Mouse (Mus musculus) ovary, postnatal 10 days (tissue): ENCODE measurements around the gene Wif1.
A peak's percentile ranks its signal among the peaks of the same experiment; 100 is the strongest.

Source experiments
- DNase-seq: peaks from one replicate; pipeline ENCODE4 v3.0.0; 2022; ENCODE audit warnings: low spot score

Gene Wif1

GRCm38 (mm10) chr10:121033826-121034568 is at the start of gene Wif1:
Wif1 (plus strand) TSS chr10:121033960.
- peak; percentile 38 for DNase-seq

GRCm38 (mm10) chr10:121002135-121002534 is 31.6 kb upstream of the Wif1 start:
- no peak for DNase-seq

GRCm38 (mm10) chr10:121011496-121011895 is 22.3 kb upstream of the Wif1 start:
- DNase-seq: no peak

- DNase-seq: no peak
Observed at GRCm38 (mm10) chr10:121016291-121016690, 17.5 kb upstream of the Wif1 start.

- DNase-seq: no peak
Observed at GRCm38 (mm10) chr10:121016711-121017503, 16.9 kb upstream of the Wif1 start.

- no peak for DNase-seq
Observed at GRCm38 (mm10) chr10:121022951-121023350, 10.8 kb upstream of the Wif1 start.

GRCm38 (mm10) chr10:121031802-121032201 is 2.0 kb upstream of the Wif1 start:
- no peak for DNase-seq

GRCm38 (mm10) chr10:121033128-121033791 is 500 bp upstream of the Wif1 start:
- peak; percentile 30 for DNase-seq

- DNase-seq: no peak
Observed at GRCm38 (mm10) chr10:121034569-121034947, 798 bp downstream of the Wif1 start.

GRCm38 (mm10) chr10:121038556-121039284 is 5.0 kb downstream of the Wif1 start:
- DNase-seq: no peak

GRCm38 (mm10) chr10:121040911-121041310 is 7.2 kb downstream of the Wif1 start:
- no peak for DNase-seq

GRCm38 (mm10) chr10:121047440-121047839 is 13.7 kb downstream of the Wif1 start:
- DNase-seq: no peak

GRCm38 (mm10) chr10:121052076-121052475 is 18.3 kb downstream of the Wif1 start:
- DNase-seq: no peak

GRCm38 (mm10) chr10:121055452-121056188 is 21.9 kb downstream of the Wif1 start:
- DNase-seq: peak; percentile 33

GRCm38 (mm10) chr10:121056823-121057222 is 23.1 kb downstream of the Wif1 start:
- no peak for DNase-seq

GRCm38 (mm10) chr10:121059043-121060003 is 25.6 kb downstream of the Wif1 start:
- DNase-seq: no peak

GRCm38 (mm10) chr10:121061336-121061835 is 27.6 kb downstream of the Wif1 start:
- no peak for DNase-seq

- DNase-seq: no peak
Observed at GRCm38 (mm10) chr10:121062704-121063103, 28.9 kb downstream of the Wif1 start.

- DNase-seq: no peak
Observed at GRCm38 (mm10) chr10:121067416-121067951, 33.7 kb downstream of the Wif1 start.

- DNase-seq: no peak
Observed at GRCm38 (mm10) chr10:121068003-121068402, 34.2 kb downstream of the Wif1 start.
